Mouse (Mus musculus): ENCODE results near the gene Gm20388.
"Not testable (repeated sequence)": the region's sequence is repeated elsewhere in the genome, so short reads cannot be mapped to it uniquely, and the experiment has no call there.

Gene Gm20388

DNA sequence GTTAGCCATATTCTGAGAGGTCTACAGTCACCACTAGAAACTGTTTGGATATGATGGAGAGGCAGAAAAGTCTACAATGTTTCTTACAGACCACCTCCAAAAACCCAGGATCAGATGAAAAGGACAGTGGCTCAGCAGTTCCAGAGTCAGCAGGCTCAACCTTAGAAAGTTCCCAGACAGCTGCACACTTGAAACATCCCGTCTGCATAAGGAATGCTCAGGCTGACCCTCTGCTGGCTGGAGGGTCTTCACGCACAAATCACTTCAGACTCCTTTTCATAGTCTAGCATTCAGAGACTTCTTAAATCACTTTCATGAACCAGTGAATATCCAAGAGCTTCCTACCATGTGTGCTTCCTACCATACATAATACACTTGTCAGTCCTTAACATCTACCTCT lies 3081.7 kb downstream of the Gm20388 start:
- no peak for DNase-seq (ENCODE audit: low spot score)

DNA sequence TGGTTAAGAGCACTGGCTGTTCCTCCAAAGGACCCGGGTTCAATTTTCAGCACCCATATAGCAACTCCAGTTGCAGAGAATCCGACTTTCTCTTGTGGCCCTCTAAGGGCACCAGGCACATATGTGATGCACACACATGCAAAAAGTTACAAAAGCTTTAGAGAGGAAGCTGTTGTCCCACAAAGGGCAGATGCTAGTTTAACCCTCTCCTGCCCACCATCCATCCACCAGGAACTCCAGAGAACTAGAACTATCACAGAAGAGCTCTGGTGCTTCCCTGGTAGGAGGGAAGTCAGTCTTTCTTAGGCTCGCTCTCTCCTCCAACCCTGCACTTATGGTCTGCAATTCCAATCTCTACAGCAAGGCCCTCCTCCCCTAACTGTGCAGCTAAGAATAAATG lies 3082.4 kb downstream of the Gm20388 start:
- no peak for DNase-seq (ENCODE audit: low spot score)

DNA sequence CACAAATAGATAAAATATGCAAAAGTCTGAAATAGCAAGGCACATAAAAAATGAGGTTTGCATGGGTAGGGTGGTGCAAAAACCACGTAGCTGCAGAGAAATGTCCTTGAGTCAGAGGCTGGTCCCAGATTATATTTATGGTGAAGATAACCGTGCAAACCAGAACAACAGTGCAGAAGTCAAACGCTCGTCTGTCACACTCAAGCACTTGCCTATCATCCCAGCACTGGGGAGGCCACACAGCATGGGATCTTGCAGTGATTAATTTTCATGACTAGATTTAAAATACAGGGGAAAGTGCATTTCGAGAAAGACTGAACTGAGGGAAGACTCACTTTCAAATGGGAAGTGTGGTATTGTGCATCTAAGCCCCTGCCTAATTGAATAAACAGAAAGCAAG lies 3083.1 kb downstream of the Gm20388 start:
- DNase-seq (ENCODE audit: low spot score), result no peak

DNA sequence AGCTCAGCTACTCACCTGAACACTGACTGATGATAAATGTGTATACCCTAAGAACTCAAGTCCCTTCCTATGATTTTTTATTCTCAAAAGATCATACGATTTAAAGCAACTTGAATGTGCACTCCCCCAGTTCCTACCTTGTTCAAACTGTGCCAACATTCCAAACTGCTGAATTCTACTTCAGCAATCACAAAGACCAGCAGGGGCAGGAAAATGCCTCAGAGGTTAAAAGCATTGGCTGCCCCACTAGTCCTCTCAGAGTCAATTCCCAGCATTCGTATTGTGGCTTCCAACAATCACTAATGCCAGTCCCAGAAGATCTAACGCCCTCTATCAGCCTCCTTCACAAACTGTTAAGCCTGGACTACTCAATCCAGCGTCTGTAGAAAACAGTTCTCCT lies 3087.3 kb downstream of the Gm20388 start:
- DNase-seq (ENCODE audit: low spot score), result no peak

DNA sequence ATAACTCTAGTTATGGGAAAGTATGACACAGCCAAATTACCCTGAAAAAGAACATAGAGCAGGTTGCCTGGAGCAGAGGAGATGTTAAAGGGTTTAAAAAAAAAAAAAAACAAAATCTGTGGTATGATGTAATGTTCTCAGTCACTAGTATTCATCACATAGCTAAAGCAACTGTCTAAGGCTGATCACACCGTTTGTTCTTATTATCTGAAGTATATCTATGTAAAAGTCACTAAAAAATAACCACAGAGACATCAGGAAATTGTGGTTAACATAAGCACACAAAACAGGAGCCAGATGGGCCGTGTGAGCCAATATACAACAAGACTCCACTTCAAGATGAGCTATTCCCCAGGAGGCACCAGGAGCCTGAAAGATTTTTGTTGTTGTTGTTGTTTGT lies 3089.7 kb downstream of the Gm20388 start:
- DNase-seq (ENCODE audit: low spot score), result no peak

DNA sequence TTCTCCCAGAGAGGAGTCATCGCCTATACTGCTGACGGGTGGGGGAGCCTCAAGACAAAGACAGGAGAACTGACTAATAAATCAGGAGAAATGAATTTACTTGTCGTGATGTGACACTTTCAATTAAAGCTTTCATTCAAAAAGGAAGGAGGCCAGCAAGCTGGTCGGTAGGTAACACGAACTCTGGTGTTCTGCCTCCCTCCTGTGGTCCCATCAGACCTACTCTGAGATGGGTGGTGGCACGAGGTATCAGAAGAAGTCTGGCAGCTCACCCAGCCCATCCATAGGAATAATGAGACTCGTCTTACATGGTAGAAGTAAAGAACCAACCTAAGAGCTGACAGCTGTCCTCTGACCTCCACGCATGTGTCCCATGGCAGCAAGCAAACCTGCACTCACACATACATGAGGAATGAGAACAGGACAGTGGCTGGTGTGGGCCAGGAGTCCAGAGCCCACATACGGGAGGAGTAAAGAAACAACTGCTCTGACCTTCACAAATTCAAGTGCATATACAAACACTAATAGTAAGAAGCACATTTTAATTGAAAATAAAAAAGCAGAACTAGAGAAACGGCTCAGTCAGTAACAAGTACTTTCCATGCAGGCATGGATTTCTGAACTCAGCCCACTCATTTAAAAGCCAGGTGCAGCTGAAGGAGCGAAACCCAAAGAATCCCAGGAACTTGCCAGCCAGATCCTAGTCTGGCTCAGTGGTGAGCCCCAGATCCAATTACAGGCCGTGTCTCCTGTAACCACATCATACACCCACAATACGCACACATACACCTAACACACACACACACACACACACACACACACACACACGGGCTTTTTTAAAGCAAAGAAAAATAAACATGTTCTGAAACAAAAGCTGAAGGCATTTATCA lies 3093.6 kb downstream of the Gm20388 start:
- no peak for DNase-seq (ENCODE audit: low spot score)

DNA sequence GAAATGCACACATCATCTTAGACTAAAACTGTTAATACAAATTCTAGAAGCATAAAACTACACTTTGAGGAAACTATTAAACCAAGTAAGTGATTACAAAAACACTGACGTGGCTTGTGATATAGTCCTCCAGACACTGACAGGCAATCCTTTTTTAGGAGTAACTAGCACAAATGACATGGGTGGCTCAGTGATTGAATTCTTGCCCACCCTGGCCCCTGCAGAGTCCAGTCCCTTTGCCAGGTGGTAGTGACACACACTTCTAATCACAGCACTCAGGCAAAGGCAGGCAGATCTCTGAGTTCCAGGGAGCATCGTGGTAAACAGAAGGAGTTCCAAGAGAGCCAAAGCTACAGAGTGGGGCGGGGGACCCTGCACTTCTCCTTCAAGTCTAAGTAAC lies 3094.7 kb downstream of the Gm20388 start:
- no peak for DNase-seq (ENCODE audit: low spot score)

DNA sequence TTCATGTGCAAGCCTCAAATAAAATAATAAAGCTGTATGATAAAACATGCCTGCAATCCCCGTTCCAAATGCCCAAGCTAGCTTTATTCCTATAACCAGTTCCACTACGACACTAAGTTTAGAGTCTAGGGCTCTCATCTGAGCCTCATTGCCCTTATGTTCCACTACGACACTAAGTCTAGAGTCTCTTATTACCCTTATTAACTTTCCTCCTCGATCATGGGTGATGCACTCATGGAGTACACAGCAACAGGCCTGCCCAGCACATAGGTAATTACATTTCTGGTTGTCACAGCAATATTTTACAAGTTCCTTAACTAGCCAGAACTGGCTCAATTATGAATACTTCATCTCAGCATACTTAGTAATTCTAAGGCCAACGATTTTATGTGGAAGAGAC lies 3095.2 kb downstream of the Gm20388 start:
- no peak for DNase-seq (ENCODE audit: low spot score)

DNA sequence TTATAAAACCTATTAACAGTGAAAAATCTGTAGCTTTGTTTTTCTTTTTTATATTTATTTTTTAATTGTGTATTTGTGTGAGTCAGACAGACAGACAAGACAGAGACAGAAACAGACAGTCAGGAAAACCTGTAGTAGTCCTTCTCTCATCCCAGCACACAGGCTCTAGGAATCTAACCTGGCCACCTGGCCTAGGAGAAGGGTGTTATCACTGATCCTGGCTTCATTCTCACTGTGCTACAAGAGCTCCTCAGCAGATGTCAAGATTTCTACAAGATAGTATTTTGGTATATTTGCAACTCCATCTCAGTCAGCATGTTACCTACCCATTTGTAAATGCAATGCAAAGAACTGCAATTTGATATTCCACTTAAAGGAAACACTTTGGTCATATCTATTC lies 3100.7 kb downstream of the Gm20388 start:
- no peak for DNase-seq (ENCODE audit: low spot score)

DNA sequence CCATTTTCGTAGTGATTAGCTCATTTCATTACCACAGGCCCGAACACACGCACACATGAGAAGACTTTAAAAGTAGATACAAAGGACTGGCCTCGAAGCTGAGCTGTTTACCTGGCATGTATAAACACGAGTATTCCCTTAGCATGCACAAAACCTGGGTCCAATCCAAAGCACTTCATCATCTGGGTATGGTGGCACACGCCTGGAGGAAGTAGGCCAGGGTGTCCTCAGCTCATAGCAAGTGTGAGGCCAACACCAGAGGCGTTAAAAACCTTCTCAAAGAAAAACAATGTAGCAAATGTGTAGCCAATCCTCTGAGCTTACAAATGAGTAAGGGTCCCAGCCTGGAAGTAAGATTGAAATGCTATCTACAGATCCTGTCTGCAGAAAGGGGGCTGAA lies 3103.8 kb downstream of the Gm20388 start:
- no peak for DNase-seq (ENCODE audit: low spot score)

DNA sequence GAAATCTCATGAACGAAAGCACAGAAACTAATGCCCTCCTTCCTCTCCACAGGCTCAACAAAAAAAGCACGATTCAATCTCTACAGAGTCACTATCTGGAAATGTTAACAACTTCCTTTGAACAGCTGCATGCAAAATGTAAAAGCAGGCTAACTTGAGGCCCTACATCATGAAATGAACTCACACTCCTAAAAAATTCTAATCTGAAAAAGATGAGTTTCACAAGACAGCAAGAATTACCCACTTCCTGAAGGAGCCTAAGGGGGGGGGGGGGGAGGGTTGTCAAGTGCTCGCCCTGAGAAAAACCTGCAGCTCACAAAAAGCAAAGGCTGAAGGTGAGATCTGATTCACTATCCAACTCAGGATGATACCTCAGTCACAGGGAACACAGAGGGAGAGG lies 3104.4 kb downstream of the Gm20388 start:
- no peak for DNase-seq (ENCODE audit: low spot score)

DNA sequence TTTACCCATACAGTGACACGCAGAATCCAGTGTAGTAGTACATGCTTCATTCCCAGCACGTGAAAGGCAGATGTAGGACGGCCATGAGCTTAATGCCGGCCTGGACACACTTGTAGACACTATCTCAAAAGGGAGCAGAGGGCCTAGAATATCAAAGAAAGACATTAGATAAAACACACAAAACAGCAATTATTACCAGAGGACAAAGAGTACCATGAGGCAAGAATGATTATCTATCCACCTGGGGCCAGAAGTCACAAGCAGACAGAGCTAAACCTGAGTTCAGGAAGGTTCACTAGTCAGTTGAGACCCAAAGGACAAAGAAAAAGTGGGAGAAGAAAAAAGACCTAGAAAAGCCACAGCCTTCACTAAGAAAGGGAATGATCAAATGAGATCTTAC lies 3106.5 kb downstream of the Gm20388 start:
- DNase-seq (ENCODE audit: low spot score), result no peak

DNA sequence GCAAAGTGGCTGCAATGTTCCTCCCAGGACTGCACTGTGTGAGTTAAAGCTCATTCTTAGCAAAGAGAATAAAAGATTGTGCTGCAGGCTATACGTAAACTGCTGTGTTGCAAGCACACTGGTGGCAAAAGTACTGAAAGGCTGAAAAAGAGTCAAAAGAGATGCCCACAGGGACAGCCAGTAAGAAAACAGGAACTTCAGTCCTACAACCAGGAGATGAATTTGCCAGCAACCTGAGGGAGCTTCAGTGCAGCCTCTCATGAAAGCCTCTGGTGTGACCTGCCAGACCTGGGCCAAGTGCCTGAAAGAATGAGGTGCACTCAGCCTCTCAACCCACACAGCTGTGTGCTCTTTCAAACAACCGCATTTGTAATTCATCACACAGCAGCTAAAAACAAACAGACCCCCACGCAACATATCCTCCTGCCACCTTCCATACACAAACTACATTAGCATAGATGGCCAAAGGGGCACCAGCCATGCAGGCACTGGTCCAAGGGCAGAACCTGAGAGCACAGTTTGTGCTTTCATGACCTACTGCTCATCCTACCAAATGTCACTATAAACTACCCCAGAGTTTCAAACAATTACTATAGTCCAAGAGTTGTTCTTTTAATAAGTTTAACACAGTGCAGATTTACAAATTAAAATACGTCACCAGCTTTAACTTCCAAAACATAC lies 3108.0 kb downstream of the Gm20388 start:
- no peak for DNase-seq (ENCODE audit: low spot score)

DNA sequence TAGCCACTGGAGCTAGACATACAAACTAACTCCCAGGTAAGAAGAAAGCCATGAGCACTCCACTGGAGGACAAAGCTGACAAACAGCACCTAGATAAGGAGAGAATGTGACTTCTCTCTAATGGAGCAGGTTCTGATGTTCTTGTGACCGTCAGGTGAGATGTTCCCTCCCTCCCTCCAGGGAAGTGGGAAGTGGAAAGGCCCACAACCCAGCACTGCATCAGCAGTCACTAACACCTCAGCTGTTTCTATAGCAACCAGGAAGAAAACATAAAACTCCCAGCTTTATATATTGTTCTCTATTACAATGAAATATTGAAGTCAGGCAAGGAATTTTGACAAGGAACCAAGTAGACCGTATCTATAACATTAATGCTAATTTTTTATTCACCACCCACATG lies 3109.4 kb downstream of the Gm20388 start:
- no peak for DNase-seq (ENCODE audit: low spot score)

DNA sequence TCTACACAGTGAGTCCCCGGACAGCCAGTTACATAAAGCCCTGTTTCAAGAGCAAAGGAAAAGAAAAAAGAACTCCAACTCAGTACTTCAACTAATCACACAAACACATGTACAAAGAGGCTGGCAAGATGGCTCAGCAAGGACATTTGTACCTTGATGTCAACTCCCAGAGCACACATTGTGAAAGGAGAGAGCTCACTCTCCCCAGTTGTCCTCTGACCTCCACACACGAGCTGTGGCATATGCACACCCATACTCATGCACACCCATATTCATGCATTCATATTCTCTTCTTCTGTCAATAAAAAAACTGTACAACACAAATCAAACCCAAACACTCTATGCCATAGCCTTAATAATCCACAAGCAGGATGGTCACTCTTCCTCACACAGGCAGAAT lies 3110.2 kb downstream of the Gm20388 start:
- DNase-seq (ENCODE audit: low spot score), result no peak

DNA sequence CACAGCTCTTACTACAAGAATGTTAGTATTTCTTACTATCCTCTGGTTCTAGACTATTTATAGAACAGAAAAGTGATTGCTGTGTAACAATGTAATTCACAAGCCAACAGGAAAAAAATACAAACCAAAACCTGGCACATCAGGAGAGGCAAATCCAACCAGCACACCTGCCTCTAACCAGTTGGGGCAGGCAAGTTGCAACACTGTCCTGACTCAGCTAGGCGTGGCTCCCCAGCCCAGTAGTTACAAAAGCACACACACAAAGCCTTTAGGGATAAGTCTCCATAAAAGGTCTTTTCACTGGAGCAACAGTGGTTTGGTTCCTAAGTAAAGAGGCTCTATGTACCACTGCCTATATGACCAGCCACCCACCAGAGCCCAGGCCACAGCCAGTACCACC lies 3110.6 kb downstream of the Gm20388 start:
- no peak for DNase-seq (ENCODE audit: low spot score)

DNA sequence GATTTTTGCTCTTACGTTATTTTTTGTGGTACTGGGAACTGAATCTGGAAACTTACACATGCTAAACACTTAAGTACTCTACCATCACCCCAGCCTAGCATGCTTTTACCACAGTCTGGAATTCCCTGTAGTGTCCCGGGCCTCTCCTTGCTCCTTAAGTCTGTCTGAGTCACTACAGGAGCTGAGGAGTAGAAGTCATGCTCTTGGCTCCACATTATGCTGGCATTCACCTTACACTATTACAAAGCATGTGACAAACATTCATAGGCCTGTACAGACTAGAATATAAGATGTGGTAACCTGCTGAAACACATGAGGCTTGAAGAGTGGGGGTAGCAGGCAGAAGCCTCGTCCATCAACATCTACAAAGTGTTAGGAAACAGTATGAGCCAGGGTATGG lies 3112.1 kb downstream of the Gm20388 start:
- DNase-seq (ENCODE audit: low spot score), result no peak

DNA sequence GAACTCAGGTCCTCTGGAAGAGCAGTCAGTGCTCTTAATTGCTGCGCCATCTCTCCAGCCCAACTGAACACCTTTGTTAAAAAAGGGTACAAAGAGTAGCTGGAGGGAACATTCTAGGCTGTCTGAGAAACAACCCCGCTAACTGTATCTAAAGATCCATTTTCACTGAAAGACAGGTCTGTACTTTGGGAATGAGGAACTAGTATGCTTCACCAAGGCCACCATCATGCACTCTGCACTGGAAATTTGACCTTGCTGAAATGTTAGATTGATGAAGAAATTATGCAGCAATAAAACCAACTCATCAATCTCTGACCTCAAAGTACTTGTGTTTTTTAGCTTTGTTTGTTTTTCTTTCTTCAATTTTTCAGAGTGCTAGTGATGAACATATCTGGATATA lies 3113.6 kb downstream of the Gm20388 start:
- no peak for DNase-seq (ENCODE audit: low spot score)

DNA sequence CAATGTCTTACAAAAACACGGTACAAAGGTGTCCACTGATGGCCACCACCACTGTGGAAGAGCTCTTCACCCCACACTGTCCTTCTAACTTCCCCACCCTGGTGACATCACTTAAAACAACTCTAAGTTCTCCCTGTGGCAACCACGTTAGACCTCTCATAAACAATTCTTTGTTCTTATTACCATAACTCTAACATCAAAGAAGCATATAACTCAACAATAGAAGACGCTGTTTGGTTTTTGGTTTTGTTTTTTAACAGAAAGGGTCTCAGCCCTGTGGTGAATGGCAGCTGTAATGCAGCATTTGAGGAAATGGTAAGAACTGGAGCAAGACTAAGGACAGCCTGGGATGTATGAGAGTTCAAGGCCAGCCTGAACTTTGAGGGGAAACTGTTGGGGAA lies 3115.3 kb downstream of the Gm20388 start:
- no peak for DNase-seq (ENCODE audit: low spot score)

DNA sequence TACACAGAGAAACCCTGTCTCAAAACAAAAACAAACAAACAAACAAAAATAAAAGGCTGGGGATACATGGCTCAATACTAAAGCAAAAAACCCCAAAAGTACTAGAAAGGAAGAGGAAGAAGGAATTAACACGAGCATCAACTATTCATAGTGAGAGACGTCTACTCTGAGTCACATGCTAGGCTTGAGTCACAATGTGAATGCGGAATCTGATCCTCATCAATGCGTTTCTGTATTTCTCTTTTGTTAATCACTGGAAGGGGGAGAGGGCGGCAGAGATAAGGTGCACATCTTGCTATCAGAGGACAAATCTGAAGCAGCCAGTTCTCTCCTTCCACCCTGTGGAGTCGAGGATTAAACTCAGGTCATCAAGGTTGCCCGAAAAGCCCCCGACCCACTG lies 3117.1 kb downstream of the Gm20388 start:
- no peak for DNase-seq (ENCODE audit: low spot score)

DNA sequence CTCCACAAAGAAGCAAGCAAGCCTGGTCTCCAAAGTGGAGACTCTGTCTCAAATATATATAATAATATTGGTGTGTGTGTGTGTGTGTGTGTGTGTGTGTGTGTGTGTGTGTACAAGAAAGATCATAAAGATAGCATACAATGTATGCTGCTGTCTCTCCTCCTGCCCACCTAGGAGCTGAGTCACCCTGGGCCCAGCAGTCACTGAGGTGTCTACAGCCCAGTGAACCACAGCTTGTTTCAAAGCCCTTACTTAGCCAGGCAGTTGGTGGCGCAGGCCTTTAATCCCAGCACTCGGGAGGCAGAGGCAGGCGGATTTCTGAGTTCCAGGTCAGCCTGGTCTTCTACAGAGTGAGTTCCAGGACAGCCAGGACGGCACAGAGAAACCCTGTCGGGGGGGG lies 3119.4 kb downstream of the Gm20388 start:
- DNase-seq (ENCODE audit: low spot score), result not testable (repeated sequence)

DNA sequence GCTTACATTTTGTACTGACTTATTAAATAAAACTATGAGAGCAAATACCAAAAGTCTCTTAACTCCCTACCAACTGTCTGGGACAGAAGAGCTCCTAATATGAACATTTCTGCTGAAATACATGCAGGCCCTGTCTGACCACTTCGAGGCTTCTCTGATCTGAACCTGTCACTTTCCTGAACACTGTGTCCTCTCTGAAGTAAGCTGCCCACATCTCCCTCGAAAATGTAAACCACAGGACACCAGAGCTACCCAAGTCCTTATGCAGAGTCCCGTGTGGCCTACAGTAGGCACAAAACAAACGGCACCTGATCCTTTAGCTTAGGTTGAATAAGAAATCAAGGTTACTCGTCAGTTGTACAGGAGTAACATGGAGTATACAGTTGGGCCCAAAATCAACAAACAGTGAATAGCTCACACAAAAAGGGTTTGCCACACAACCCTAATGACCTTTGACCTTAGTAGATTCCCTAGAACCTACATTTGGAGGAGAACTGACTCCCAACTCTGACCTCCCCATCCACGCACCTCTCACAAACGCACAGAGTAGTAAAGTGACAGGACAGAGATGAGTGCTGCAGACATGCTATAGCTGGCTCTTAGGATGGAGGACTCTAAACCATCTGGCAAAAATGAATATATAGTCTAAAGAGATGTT lies 3120.8 kb downstream of the Gm20388 start:
- no peak for DNase-seq (ENCODE audit: low spot score)

DNA sequence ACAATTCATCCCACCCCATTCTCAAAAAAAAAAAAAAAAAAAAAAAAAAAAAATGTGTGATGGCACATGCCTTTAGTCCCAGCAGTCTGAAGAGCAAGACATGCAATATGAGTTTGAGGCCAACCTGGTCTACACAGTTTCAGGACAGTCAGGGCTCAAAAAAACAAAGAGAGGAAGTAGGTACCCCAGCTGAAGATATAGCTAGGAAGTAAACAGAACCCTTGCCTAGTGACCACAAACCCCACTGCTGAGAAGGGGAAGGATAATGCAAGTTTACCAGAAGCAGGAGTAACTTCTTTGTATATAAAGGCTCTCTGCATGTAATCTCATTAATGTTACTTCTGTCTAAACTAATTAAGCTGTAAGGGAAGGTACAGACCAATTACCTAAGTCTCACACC lies 3122.1 kb downstream of the Gm20388 start:
- DNase-seq (ENCODE audit: low spot score), result no peak

Measured in retina, embryonic 14.5 days (tissue).